Mouse (Mus musculus) granulocyte monocyte progenitor cell, adult 5-6 weeks (primary cell): ENCODE results near the gene Plekhg1. TPM values are rescaled to one million over a fixed set of nuclear protein-coding genes. Genes with fewer than 3 reads are reported as not detected.
A peak's percentile ranks its signal among the peaks of the same experiment; 100 is the strongest.

Source experiments
- ATAC-seq: replicated peaks from 2 replicates; pipeline ENCODE4 v1.8.0; 2016; ENCODE audit warnings: mild to moderate bottlenecking, moderate TSS enrichment, inconsistent platforms; ENCODE audit not compliant: poor library complexity, severe bottlenecking
- total RNA-seq, 2 experiments: library from RNA; stranded (forward) in 1 of 2; stranded (reverse) in 1 of 2; fragments of 200-712, 200-1000 nt in 1 of 2; fragments of >200 nt in 1 of 2; fragmentation: Nextera tagmentation in 1 of 2; gene quantifications; 2 replicates each; pipeline ENCODE4 v1.2.3; 2014 to 2017

The Plekhg1 gene
- total RNA-seq, 2 experiments from 2014 or later, result 0.19 to 0.21 TPM

DNA sequence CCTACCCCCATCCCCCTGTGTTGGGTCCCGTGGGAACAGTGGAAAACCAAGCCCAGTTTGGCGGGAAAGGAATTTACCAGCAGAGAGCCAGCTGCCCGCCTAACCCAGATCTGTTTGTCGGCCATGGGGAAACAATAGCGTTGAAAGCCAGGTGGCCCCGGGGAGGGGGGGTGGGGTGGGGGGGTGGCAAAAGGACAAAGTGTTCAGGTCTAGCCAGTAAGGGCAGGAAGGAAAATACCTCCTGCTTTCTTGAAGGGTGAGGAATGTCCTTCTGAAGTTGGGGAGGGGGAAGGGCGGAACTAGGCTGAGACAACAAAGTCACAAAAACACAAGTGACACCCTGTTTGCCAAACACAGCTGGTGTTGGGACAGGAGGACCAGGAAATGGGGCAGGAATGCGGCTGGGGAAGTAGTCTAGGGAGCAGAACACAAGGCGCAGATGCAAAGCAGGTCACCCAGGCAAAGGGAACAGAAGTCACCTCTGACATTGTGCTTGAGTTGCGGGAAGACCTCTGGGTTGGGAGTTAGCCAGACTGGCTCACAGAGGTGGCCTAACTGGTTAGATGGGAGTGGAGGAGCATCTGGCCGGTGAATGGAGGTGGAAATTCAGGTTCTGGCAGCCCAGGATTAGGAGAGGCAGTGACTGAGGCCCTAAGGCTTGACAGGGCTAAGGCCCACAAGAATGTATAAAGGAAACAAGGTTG is 201.0 kb downstream of the Plekhg1 start:
- ATAC-seq, result no peak

DNA sequence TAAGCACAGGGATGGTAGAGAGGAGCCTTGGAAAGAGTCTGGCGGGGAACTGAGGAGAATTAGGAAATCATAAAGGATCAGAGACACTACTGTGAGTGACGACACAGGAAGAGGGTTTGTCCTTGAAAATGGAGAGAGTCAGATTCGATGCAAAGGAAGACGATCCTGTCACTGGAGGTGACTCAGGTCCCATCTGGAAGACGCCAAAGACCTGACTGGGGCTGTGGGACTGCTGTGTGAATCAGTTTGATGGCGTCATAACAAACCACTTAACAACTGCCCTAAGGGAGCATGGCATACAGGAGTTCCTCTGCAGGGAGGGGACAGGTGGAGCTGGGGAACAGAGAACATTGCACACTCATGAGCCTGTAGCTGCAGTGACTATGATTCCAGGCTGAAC is 202.1 kb downstream of the Plekhg1 start:
- ATAC-seq, result peak; percentile 60

DNA sequence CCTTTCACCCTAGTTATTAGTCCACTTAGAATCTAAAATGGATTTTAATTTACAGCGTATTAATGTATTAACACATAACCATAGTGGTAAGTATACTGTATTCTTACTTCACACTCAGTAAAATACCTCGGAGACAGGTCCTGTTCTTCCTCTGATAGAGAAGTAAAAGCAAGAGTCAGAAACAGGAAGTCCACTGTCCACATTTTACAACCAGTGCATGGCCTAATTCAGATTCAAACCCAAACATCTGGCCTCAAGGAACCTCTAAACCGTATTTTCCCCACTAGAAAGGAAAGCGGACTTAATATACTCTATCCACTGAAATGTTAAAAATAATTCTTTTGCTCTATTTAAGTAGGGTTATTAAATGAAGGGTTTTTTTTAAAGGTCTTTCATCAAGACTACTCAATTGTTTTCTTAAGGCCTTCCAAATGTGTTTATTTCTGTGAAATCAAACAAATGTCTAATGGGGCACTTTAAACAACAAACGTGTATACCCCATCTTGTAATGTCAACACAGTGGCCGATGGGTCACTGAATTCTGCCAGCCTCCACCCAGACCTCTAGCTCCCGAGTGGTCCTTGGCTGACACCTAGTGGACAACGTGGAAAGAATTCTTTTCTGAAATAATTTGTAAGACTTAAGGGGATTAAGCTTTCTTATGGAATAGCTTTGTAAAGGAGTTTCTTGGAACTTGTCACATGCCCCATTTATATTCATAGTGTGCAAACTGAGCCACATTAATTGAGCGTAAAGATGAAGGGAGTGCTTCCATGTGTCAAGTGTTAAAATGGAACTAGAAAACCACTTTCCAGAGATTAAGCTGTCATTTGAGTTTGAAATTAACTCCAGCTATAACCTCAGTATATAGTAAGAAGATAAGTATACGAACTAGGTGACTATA is 203.6 kb downstream of the Plekhg1 start:
- ATAC-seq, result peak; percentile 82

DNA sequence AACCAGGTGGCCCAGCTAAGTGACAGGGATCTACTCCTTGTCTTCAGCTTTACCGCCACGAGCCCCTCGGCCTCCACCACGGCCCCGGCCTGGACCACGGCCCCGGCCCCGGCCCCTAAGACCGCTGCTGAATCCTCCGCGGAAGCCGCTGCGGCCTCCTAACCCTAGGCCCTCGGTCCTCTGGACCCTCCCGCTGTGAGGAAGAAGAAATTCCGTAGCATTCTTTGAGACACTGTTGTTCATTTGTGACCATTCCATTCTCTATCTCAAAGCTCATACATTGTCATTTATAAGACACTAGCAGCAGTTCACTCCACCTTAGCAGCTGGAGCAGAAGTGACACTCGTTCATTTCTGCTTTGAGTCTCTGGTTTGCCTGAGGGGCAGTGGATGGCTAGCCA is 206.7 kb downstream of the Plekhg1 start:
- no peak for ATAC-seq

DNA sequence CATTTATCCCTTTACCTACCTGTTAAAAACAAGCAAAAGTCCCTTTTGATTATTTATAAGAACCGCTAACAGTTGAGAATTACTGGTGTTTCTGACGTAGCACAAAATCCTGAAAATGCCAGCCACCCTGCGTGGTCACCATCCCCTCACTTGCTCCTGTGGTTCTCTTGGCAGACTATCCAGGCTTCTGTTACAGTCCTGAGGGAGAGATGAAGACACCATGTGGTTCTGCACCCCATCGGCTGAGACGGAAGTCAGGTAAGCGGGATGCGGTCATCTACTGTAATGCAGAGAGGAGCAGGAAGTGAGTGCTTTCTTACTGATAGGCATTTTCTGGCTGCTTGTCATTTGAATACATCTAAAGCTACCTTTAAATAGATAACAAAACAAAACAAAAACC is 207.2 kb downstream of the Plekhg1 start:
- no peak for ATAC-seq

DNA sequence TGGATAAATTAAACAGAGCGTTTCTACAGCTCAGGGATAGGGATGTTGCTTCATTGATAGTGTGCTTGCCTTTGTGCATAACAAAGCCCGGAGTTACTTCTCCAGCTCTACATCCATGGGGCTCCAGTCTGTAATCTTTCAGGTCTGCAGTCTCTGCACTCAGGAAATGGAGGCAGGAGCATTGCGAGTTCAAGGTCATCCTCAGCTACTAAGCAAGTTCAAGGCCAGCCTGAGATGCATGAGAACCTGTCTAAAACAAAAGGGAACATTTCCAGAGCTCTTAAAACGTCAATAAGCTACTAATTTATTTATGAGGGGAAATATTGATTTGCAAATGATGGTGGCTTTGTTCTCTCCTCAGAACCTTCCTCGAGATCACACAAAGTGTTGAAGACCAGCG is 209.1 kb downstream of the Plekhg1 start:
- no peak for ATAC-seq

DNA sequence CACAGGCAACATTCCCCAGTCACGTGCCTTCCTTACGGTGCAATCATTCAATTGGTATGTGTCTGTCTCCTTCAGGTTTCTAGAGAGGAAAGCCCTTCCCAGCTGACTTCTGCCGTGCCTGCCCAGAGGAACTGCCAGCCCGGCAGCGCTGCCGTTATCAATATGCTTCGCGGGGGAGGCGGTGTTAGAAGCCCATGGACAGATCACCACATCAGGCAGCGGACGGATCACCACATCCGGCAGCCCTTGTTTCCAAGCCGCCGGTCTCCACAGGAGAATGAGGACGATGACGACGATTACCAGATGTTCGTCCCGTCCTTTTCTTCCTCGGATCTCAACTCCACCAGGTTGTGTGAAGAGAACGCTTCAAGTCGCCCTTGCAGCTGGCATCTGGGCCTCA is 216.3 kb downstream of the Plekhg1 start:
- ATAC-seq, result no peak

DNA sequence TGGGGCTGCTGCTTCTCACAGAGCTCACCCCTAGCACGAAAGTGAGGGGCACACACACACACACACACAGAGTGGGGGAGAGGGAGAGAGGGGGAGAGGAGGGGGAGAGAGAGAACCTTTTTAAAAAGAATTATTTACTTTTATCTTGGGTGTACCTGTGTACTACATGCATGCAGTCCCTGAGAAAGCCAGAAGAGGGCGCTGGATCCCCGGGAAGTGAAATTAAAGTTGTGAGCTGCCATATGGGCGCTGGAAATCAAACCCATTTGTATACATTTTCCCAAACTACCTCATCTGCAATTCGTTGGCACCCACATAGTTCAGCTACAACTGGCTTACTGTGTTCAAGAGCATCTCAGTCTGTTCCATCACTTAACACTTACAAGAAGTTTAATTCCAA is 218.4 kb downstream of the Plekhg1 start:
- ATAC-seq, result no peak

DNA sequence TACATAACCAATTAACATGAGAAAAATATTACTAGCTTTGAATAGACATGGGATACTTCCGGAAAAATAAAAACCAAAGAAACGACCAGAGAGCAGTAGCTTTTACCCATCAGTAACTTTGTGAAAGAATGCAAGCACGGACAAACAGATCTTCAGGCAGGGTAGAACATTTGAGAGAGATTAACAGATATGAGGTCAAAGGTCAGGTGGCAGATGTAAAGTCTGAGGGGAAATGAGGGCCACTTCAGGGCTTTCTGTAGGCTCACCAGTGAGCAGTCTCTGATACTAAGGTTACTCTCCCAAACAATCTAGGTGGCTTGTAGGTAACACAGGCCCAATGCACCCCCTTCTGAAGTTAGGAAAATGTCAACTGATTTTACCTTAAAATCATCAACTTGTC is 228.9 kb downstream of the Plekhg1 start:
- ATAC-seq, result no peak

DNA sequence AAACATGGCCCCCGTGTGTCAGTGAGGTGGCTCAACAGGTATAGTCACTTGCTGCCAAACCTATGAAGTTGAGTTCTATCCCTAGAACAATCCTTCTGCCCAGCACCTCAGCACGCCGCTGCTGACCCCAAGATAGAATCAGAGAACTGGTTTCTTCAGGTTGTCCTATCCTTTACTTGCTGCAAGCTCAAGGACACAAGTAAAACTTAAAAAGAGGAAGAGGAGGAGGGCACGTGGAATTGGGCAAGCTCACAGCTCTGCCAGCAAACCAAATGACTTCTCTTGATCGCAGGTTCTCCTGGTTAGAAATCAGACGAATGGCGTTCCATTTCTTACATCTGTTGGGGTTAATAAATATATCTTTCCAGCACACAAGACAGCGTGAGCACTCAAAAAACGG is 232.1 kb downstream of the Plekhg1 start:
- peak; percentile 34 for ATAC-seq

DNA sequence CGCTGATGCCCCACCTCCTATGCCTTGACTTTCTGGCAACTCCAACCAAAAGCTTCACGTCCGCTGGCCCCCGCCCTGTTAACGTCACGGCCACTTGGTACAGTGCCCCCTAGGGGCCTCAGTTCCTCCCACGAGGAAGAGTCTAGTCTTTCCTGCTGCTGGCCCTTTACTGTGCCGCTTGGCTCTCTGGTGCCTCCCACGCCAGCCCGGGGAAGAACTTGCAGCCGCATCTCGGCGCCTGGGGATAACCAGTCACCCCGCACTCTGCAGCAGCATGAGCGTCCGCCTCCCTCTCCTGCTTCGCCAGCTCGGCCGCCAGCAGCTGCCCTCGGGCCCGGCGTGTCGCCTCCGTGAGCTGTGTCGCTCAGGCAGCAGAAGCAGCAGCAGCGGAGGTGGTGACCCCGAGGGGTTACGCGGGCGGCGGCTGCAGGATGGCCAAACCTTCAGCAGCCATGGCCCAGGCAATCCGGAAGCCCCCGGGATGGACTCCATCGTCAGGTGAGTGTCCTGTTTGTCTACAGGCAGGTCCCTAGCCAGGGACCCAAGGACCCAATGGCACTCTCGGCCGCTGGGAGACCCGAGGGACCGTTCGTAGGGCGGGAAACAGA is 232.9 kb downstream of the Plekhg1 start, which contains the start of gene Mthfd1l:
Gene Mthfd1l, plus strand, starts transcription at position 138 of the 608 bp plus-strand sequence.
- ATAC-seq, result peak; percentile 69

DNA sequence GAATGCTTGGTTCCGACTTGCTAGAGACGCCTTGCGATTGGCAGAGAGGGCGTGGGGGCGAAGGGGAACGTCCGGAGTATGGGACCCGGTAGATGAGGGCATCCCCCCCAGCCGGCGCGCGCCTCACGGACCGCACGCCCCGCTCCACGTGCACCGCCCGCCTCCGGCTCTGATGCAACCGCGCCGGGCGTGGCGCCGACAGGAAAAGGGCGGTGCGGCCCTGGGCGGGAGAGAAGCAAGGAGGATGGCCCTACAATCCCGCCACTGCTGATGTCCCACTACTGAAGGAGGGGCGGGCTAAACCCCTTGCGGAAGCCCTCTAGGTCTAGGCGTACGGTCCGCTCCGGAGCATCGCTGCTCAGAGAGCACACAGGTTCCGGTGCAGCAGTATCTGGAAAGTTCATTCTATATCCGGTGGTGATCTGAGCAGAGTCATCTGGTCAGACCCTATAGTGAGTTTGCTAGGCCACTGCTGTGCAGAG is 233.5 kb downstream of the Plekhg1 start:
- ATAC-seq, result peak; percentile 77

DNA sequence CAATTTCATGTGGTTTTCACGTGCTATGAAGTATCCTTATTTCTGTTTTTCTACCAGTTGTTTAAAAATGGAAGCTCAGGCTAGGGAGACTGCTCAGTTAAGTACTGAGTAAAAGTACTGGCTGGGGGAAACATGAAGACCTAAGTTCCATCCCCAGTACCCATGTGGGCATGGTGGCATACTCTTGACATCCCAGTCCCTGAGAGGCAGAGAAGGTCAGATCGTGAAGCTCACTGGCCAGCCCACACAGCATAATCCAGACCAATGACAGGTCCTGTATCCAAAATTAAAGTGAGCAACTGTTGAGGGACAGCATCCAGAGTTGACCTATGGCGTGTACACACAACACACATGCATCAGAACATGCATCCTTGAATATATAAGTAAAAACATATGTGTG is 234.2 kb downstream of the Plekhg1 start:
- ATAC-seq, result no peak

DNA sequence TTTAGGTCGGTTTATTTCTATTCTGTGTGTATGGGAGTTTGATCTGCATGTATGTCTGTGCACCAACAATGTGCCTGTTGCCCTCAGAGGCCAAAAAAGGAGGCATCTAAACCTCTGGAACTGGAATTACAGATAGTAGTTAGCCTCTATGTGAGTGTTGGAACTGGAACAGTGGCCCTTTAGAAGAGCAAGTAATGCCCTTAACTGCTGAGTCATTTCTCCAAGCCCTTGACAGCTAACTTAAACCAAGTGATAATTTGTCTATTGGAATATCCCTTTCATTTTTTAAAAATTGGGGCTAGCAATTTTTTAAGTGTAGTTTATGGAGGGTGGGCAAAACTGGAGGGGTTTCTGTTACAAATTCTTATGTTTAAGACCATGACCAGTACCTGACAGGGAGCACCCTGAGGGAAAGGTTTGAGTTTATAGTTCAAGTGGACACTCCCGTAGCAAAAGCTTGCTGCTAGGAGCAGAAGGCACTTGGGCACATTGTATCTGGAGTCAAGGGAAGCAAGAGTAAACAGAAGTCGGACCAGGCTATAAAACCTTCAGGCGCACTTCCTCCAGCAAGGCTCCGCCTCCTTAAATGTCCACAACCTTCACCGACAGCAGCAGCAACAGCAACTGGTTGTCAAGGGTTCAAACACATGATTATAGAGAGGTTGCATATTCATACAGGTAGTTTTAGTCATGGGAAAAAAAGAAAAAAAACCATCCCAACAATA is 235.9 kb downstream of the Plekhg1 start:
- ATAC-seq, result no peak

DNA sequence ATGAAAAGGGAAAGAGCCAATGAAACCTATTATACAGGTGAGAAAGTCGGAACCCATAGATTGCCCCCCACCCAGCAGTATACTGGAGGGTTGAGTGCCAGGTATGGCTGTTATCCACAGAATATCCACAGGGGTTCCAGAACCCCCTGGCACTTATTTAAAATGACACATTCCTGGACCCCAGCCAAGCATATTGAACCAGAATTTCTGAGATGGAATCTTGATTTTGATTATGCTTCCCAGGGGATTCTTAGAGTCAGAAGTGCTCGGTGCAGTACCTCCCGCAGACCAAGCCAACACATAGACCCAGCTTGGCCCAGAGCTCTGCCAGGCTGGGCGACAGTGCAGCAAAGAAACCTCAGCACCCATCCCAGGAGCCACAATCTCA is 236.5 kb downstream of the Plekhg1 start:
- ATAC-seq, result no peak

DNA sequence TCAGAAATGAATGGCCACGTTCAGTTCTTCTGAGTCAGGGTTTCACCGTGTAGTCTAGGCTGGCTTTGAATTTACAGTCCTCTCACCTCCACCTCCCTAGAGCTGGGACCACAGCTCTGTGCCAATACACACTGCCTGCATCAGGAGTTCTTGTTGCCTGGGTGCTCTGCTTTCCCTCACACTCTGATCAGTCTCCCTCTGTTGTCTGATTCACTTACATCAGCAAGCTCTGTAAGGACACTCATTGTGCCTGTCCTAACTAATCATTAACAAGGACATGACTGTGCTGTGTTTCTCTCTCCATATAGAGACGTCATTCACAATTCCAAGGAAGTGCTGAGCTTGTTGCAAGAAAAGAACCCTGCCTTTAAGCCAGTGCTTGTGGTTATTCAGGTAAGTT is 238.2 kb downstream of the Plekhg1 start:
- no peak for ATAC-seq

DNA sequence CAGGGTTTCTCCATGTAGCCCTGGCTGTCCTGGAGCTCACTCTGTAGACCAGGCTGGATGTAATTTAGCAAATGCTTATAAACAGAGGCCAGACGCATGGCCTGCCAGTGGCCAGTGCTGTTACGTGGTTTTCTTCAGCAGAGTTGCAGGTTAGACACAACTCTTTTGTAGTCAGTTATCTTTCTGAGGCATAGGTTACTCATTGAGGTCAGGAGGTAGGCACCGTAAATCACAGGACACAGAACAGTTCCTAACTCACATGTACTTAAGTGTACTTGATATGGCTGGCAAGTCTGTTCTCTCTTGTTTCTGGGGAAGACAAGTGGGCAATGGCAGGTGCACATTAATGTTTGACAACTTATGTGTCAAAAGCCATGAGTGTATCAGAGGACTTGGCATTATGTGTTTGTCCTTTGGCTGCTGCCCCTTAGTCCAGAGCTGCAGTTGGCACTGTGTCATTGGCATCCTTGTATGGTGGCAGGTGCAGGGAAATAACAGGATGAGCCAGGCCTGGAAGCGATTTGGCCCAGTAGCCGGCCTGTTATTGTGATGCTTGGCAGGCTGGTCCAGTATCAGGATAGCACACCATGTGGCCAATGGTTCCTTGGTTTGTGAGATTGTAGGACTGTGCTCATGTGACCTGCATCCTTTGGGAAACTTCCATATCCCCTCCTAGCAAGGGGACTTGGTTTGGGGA is 238.8 kb downstream of the Plekhg1 start:
- no peak for ATAC-seq

DNA sequence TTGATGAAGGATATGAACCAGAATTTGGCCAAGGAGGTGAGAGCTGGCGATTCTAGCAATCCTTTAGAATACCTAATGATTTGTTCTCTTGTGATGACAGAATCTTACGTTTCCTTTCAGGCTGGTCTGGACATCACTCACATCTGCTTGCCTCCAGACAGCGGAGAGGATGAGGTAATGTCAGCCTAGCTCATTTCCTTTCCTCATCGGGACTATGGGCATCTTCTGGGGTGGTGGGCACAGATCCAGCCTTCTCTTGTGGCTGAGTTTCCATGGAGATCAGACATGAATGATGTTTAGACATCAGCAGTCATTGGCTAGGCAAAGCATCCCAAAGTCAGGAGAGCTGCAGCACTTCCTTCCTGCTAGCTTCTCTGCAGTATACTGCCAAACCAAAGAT is 240.1 kb downstream of the Plekhg1 start:
- no peak for ATAC-seq

DNA sequence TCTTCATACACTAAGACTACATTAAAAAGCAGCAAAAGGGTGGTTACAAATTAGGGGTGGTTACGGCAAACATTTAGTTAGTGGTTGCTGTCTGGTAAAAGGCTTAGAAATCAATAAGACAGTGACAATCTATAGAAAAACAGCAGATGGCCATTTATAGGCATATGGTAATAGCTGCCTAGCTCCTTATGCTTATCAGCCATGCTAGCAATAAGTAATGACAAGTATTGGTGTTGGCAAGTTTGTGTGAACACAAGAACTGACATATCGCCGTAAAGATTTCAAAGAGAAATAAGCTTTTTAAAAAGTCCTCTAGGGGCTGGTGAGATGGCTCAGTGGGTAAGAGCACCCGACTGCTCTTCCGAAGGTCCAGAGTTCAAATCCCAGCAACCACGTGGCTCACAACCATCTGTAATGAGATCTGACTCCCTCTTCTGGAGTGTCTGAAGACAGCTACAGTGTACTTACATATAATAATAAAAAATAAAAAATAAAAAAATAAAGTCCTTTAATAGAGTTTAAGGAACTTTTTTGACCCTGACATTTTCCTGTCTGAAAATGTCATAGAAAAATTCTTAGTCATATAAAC is 250.2 kb downstream of the Plekhg1 start:
- no peak for ATAC-seq
